Mouse (Mus musculus): ENCODE measurements at regions not wholly inside any gene's neighbourhood (a gene's known extent, or its start where the extent isn't known, plus 50 kb on each side); places are given as distances from the start of the nearest gene placed in this dataset.

DNA sequence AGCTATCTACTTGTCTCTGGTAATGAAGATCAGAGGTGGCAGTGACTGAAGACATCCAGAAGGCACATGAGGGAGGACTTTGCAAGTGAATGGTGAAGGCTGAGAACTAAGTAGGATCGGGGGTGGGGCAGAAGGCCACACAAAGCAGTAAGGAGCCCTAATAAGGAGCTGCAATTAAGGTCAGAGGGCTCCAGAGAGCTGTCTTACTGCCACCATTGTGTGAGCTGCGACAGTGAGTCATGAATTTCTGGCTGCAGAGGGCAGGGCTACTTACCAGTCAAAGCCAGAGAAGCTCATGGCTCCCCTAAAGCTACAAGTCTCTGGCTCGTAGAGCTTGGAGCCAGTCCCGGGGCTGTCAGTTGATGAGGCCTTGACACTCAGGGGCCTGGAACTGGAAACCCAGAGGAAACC, 172.1 kb downstream of the Shq1 start:
- no peak overlapping the region for H3K27ac ChIP-seq (ENCODE audit: insufficient read depth, low read depth, low read length, poor library complexity, severe bottlenecking)
- DNase-seq (ENCODE audit: low read depth, low spot score), result peak; percentile 77
- TF ChIP-seq MAFK (IDR thresholded peaks at IDR 0.05; ENCODE audit: insufficient read depth, low read depth, low read length) (peak; percentile 61), ZC3H11A (IDR thresholded peaks at IDR 0.05; ENCODE audit: borderline replicate concordance, low read depth, low read length) (no peak)
- in situ Hi-C loops (cut with MboI; ENCODE audit: low sequenced_read_pairs in 2 of 2, unreplicated experiment in 2 of 2), result no loop called here
- H3K4me3 ChIP-seq (ENCODE audit: insufficient read depth in 1 of 2, low read depth in 1 of 2, low read length in 2 of 2, poor library complexity in 1 of 2, severe bottlenecking in 1 of 2), result no peak overlapping the region
- H3K9ac ChIP-seq (ENCODE audit: insufficient read depth, low read depth, low read length, poor library complexity, severe bottlenecking), result no peak overlapping the region
- no peaks in the 10 kb centered on the region for H3K36me3 ChIP-seq (ENCODE audit: control insufficient read depth, insufficient read depth, low read length, poor library complexity, severe bottlenecking)
- H3K4me1 ChIP-seq (ENCODE audit: control insufficient read depth in 2 of 2, insufficient read depth in 2 of 2, low read length in 2 of 2, poor library complexity in 1 of 2), result peaks cover 9 to 18% of the 10 kb centered on the region in 2 experiments
- H3K9me3 ChIP-seq (ENCODE audit: control insufficient read depth, insufficient read depth, low read depth, low read length), result no peaks in the 10 kb centered on the region

DNA sequence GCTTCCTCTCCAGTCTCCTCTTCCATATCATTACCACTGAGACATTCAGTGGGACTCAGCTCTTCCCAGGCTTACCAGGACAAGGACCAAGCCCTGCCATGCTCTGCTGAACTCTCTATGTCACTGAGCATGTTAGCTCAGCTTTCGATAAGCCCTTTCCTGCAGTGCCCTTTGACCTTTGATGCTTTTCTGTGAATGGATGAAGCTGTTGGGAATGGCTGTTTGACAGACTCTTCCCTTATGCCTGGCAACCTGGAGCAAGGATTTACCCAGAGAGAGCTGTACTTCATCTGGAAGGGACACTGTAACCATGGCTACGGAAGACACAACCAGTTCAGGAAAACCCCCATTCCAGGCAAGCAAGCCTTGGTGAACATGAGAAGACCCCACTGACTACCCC, 172.8 kb downstream of the Shq1 start:
- H3K9ac ChIP-seq (ENCODE audit: insufficient read depth, low read depth, low read length, poor library complexity, severe bottlenecking), result no peak overlapping the region
- H3K9me3 ChIP-seq (ENCODE audit: control insufficient read depth, insufficient read depth, low read depth, low read length), result no peaks in the 10 kb centered on the region
- no peak overlapping the region; the same call in 1 of the 2 replicates for H3K27ac ChIP-seq (ENCODE audit: insufficient read depth, low read depth, low read length, poor library complexity, severe bottlenecking)
- H3K4me1 ChIP-seq (ENCODE audit: control insufficient read depth in 2 of 2, insufficient read depth in 2 of 2, low read length in 2 of 2, poor library complexity in 1 of 2), result peaks cover 9 to 18% of the 10 kb centered on the region in 2 experiments
- DNase-seq (ENCODE audit: low read depth, low spot score), result no peak
- TF ChIP-seq HCFC1 (IDR thresholded peaks at IDR 0.05; ENCODE audit: borderline replicate concordance, insufficient read depth, low read length), result no peak
- TF ChIP-seq CHD2 (IDR thresholded peaks at IDR 0.05; ENCODE audit: low read depth, low read length), result no peak
- TF ChIP-seq MAFK (IDR thresholded peaks at IDR 0.05; ENCODE audit: insufficient read depth, low read depth, low read length), result no peak
- TF ChIP-seq ZNF384 (IDR thresholded peaks at IDR 0.05; ENCODE audit: low read depth, low read length), result no peak
- TF ChIP-seq ZC3H11A (IDR thresholded peaks at IDR 0.05; ENCODE audit: borderline replicate concordance, low read depth, low read length), result no peak
- H3K4me3 ChIP-seq (ENCODE audit: insufficient read depth in 1 of 2, low read depth in 1 of 2, low read length in 2 of 2, poor library complexity in 1 of 2, severe bottlenecking in 1 of 2), result no peak overlapping the region
- H3K36me3 ChIP-seq (ENCODE audit: control insufficient read depth, insufficient read depth, low read length, poor library complexity, severe bottlenecking), result no peaks in the 10 kb centered on the region
- in situ Hi-C loops (cut with MboI; ENCODE audit: low sequenced_read_pairs in 2 of 2, unreplicated experiment in 2 of 2), result no loop called here

DNA sequence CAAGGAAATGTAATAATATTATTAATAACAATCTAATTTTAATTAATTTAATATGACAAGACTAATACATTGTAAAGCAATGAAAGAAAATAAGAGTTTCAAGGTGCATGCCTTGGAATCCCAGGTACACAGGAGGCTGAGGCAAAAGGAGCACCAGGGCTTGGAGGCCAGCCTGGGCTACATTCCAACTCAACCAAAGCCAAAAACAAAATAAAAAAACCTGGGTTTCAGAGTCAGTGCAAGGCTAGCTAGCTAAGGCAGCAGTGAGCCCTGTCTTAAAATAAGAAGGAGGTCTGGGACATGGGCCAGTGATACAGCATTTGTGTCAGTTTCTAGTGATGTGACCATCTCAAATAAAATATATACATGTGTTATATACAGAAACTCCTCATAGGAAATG, 174.8 kb downstream of the Shq1 start:
- no peak overlapping the region for H3K9ac ChIP-seq (ENCODE audit: insufficient read depth, low read depth, low read length, poor library complexity, severe bottlenecking)
- in situ Hi-C loops (cut with MboI; ENCODE audit: low sequenced_read_pairs in 2 of 2, unreplicated experiment in 2 of 2), result no loop called here
- H3K4me1 ChIP-seq (ENCODE audit: control insufficient read depth in 2 of 2, insufficient read depth in 2 of 2, low read length in 2 of 2, poor library complexity in 1 of 2), result peaks cover 9 to 20% of the 10 kb centered on the region in 2 experiments
- DNase-seq (ENCODE audit: low read depth, low spot score), result no peak
- H3K36me3 ChIP-seq (ENCODE audit: control insufficient read depth, insufficient read depth, low read length, poor library complexity, severe bottlenecking), result no peaks in the 10 kb centered on the region
- H3K27ac ChIP-seq (ENCODE audit: insufficient read depth, low read depth, low read length, poor library complexity, severe bottlenecking), result no peak overlapping the region
- H3K4me3 ChIP-seq (ENCODE audit: insufficient read depth in 1 of 2, low read depth in 1 of 2, low read length in 2 of 2, poor library complexity in 1 of 2, severe bottlenecking in 1 of 2), result no peak overlapping the region
- TF ChIP-seq HCFC1 (IDR thresholded peaks at IDR 0.05; ENCODE audit: borderline replicate concordance, insufficient read depth, low read length) (no peak), CHD2 (IDR thresholded peaks at IDR 0.05; ENCODE audit: low read depth, low read length) (no peak)
- no peaks in the 10 kb centered on the region for H3K9me3 ChIP-seq (ENCODE audit: control insufficient read depth, insufficient read depth, low read depth, low read length)

DNA sequence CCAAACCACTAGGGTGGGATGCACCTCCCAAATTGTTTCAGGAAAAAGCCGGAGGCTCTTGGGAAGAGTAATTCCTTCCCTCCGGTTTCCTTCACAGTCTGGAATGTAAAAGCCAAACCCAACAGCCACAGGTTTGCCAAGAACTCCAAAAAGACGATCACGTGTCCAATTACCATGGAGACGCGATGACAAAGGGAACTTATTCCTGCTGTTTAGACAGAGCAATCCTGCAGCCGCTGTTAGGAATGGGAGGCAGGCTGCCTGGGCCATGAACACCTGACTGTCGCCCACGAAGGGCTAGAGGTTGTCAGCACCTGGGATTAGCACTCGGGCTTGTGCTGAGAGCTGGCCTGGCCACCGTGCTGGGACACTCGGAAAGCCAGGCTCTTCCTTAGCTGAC, 175.8 kb downstream of the Shq1 start:
- H3K9me3 ChIP-seq (ENCODE audit: control insufficient read depth, insufficient read depth, low read depth, low read length), result no peaks in the 10 kb centered on the region
- in situ Hi-C loops (cut with MboI; ENCODE audit: low sequenced_read_pairs in 2 of 2, unreplicated experiment in 2 of 2), result no loop called here
- DNase-seq (ENCODE audit: low read depth, low spot score), result peak; percentile 74
- H3K36me3 ChIP-seq (ENCODE audit: control insufficient read depth, insufficient read depth, low read length, poor library complexity, severe bottlenecking), result no peaks in the 10 kb centered on the region
- H3K9ac ChIP-seq (ENCODE audit: insufficient read depth, low read depth, low read length, poor library complexity, severe bottlenecking), result no peak overlapping the region
- TF ChIP-seq HCFC1 (IDR thresholded peaks at IDR 0.05; ENCODE audit: borderline replicate concordance, insufficient read depth, low read length) (no peak), ZNF384 (IDR thresholded peaks at IDR 0.05; ENCODE audit: low read depth, low read length) (no peak), CHD2 (IDR thresholded peaks at IDR 0.05; ENCODE audit: low read depth, low read length) (no peak), ZC3H11A (IDR thresholded peaks at IDR 0.05; ENCODE audit: borderline replicate concordance, low read depth, low read length) (no peak), MAFK (IDR thresholded peaks at IDR 0.05; ENCODE audit: insufficient read depth, low read depth, low read length) (no peak)
- H3K4me3 ChIP-seq (ENCODE audit: insufficient read depth in 1 of 2, low read depth in 1 of 2, low read length in 2 of 2, poor library complexity in 1 of 2, severe bottlenecking in 1 of 2), result no peak overlapping the region
- peaks cover 7 to 22% of the 10 kb centered on the region in 2 experiments for H3K4me1 ChIP-seq (ENCODE audit: control insufficient read depth in 2 of 2, insufficient read depth in 2 of 2, low read length in 2 of 2, poor library complexity in 1 of 2)
- H3K27ac ChIP-seq (ENCODE audit: insufficient read depth, low read depth, low read length, poor library complexity, severe bottlenecking), result no peak overlapping the region

DNA sequence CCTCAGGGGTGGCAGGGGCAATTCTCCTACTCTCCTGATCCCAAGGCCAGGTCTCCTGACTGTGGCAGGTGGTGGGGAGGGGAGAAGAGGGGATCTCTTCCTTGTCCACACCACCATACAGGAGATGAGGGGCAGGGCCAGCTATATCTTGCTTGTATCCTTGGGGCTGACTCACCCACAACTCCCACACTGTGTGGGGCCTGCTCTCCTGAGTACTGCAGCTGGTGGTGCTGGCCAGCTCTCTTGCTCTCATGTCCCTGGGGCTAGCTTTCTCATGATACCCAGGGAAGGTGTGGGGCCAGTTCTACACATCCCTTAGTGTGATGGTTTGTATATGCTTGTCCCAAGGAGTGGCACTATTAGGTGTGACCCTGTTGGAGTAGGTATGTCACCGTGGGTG, 177.4 kb downstream of the Shq1 start:
- TF ChIP-seq HCFC1 (IDR thresholded peaks at IDR 0.05; ENCODE audit: borderline replicate concordance, insufficient read depth, low read length) (no peak), CHD2 (IDR thresholded peaks at IDR 0.05; ENCODE audit: low read depth, low read length) (no peak), ZC3H11A (IDR thresholded peaks at IDR 0.05; ENCODE audit: borderline replicate concordance, low read depth, low read length) (no peak)
- Histone ChIP-seq H3K9ac (ENCODE audit: insufficient read depth, low read depth, low read length, poor library complexity, severe bottlenecking) (no peak overlapping the region), H3K36me3 (ENCODE audit: control insufficient read depth, insufficient read depth, low read length, poor library complexity, severe bottlenecking) (no peaks in the 10 kb centered on the region), H3K4me1 (ENCODE audit: control insufficient read depth in 2 of 2, insufficient read depth in 2 of 2, low read length in 2 of 2, poor library complexity in 1 of 2) (peaks cover 4 to 15% of the 10 kb centered on the region in 2 experiments; a peak in 3 of 4 replicates), H3K4me3 (ENCODE audit: insufficient read depth in 1 of 2, low read depth in 1 of 2, low read length in 2 of 2, poor library complexity in 1 of 2, severe bottlenecking in 1 of 2) (no peak overlapping the region), H3K9me3 (ENCODE audit: control insufficient read depth, insufficient read depth, low read depth, low read length) (no peaks in the 10 kb centered on the region), H3K27ac (ENCODE audit: insufficient read depth, low read depth, low read length, poor library complexity, severe bottlenecking) (no peak overlapping the region)
- in situ Hi-C loops (cut with MboI; ENCODE audit: low sequenced_read_pairs in 2 of 2, unreplicated experiment in 2 of 2), result no loop called here
- no peak for DNase-seq (ENCODE audit: low read depth, low spot score)

Data from ES-E14 (cell line).